Mouse (Mus musculus) kidney, adult 18-20 months (tissue): ENCODE measurements at regions not wholly inside any gene's neighbourhood (a gene's known extent, or its start where the extent isn't known, plus 50 kb on each side); places are given as distances from the start of the nearest gene placed in this dataset.

Experiments used
- DNase-seq: peaks from one replicate; pipeline ENCODE4 v3.0.0; 2021

GRCm38 (mm10) chr10:17288231-17288630 lies 434.8 kb upstream of the Cited2 start:
- no peak for DNase-seq

- DNase-seq = peak; percentile 37
Measured at GRCm38 (mm10) chr10:17292331-17292730, 430.7 kb upstream of the Cited2 start.

DNA sequence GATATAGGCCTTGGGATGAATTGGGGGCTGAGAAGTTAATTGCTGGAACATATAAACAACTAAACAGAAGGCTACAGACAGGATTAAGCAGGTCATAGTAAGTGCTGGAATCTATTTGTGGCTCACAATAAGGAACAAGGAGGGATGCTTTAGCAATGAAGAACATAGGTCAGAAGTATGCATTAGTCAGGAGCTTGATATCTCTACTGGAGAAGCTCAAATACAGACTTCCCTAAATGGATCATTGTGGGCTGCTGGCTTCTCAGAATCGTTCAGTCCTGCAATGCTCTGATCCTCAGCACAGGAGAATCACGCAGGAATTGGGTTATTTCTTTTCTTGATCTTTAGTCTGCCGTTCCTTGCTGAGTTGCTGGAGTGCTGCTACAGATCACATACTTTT lies 428.6 kb upstream of the Cited2 start:
- no peak for DNase-seq

GRCm38 (mm10) chr10:17295157-17295556 lies 427.9 kb upstream of the Cited2 start:
- DNase-seq = no peak

GRCm38 (mm10) chr10:17299600-17299999 lies 423.4 kb upstream of the Cited2 start:
- DNase-seq = peak; percentile 62

GRCm38 (mm10) chr10:17326724-17327123 lies 396.3 kb upstream of the Cited2 start:
- no peak for DNase-seq

GRCm38 (mm10) chr10:17330904-17331606 lies 392.0 kb upstream of the Cited2 start:
- DNase-seq = no peak

DNA sequence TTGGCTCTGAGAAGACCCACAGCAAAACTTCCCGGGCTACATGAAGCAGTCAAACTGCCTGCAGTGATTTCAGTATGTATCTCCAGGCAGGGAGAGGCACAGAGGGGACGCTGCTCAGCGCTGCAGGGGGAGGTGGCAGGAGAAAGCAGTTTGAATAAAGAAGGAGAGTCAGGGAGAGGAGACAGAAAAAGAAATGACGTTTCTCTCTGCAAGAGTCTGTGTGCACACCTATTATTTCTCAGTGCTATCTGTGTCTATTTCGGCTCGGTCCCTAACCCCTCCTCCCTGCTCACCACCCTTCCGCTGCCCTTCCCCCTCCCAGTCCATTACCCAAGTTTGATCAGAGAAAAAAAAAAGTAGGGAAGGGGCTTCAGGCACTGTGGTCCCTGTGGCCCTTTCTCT lies 391.4 kb upstream of the Cited2 start:
- no peak for DNase-seq

GRCm38 (mm10) chr10:17332025-17332767 lies 390.8 kb upstream of the Cited2 start:
- no peak for DNase-seq

DNA sequence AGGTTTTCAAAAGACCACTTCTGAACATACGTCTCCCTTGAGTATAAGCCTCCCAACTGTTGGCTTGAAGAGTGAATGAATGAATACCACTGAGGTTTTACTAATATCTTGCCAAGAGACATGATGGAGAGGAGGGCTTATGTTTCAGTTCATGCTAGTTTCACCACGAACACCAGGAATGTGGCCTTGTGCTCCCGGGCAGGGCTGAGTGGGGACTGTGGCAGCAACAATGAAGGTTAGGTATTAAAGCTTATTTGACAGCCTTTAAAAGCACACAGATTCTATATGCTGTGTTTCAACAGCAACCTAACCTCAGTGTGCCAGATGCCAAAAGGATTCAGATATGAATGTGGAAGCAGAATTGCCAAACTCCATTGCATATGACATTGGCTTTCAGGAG lies 390.0 kb upstream of the Cited2 start:
- no peak for DNase-seq

- no peak for DNase-seq
Measured at GRCm38 (mm10) chr10:17333676-17334075, 389.3 kb upstream of the Cited2 start.

DNA sequence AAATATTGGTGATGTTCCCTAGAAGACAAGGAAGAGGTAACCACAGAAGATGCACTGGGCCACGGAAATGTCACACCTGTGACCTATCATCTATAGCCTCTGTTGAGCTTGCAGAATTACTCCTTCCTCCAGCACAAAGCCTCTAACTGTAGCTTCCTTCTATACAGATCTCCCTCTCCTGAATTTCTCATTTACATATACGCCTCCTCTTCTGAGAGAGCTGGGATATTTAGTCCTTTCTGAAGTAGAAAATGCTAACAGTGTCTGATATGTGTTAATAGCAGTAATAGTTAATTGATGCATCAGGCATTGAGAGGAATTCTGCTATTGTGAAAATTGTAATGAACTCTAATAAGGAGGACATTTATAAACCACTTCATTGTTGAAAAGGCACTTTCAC lies 385.8 kb upstream of the Cited2 start:
- no peak for DNase-seq

GRCm38 (mm10) chr10:17343829-17344228 lies 379.2 kb upstream of the Cited2 start:
- DNase-seq = no peak

DNA sequence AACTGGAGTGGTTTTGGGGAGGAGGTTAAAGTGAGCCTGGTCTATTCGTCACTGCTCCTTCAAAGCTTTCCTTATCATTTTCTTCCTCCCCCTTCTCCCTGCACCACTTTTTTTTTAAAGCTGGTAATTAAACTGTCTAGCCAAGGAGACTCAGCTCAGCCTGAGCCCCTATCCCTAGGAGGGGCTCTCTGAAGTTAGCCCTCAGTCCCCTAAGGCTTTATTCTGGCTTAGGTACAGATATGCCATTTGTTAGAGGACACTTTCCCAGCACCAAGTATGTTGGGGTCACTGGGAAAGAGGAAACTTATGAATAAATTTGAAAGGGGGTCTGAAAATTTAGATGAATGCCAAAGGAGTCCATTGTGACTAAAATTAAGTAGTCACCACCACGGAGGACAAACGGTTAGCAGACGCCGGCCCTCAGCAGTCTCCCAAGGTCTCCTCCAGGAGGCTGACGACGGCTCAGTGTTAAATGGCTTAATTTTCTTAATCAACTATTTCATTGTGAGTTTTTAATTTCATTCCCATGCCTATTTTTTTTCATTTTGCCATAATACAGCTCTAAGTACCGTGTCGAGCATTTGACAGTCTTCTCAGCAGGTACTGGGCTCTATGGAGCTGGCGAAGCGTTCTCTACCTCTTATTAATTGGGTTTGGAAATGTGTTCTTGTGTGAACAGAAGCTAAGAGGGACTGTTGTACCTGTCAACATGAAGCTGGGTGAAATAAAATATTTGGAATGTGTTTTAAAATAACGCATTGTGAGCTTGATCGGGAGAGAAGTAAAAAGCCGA lies 370.6 kb upstream of the Cited2 start:
- no peak for DNase-seq

GRCm38 (mm10) chr10:17355476-17355875 lies 367.5 kb upstream of the Cited2 start:
- no peak for DNase-seq

GRCm38 (mm10) chr10:17356041-17356440 lies 367.0 kb upstream of the Cited2 start:
- DNase-seq = no peak

DNA sequence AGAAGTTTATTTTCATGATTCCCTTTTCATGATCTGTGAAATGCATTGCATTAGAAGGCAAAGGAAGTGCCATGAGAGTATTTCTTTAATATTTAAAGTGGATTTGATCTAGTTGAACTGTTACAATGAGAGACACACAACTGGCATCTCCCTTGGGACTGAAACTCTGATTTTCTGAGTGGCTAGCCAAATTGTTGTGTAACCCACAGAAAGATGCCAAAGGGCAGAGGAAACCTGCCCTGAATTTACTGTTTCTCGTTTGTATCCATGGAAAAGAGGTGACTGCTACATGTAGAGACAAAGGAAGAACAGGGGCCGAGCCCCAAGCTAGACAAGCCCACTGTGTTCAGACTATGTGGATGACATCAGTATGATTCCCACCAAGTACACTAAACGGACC lies 360.4 kb upstream of the Cited2 start:
- peak; percentile 28 for DNase-seq

- no peak for DNase-seq
Measured at GRCm38 (mm10) chr10:17366042-17366740, 356.8 kb upstream of the Cited2 start.

DNA sequence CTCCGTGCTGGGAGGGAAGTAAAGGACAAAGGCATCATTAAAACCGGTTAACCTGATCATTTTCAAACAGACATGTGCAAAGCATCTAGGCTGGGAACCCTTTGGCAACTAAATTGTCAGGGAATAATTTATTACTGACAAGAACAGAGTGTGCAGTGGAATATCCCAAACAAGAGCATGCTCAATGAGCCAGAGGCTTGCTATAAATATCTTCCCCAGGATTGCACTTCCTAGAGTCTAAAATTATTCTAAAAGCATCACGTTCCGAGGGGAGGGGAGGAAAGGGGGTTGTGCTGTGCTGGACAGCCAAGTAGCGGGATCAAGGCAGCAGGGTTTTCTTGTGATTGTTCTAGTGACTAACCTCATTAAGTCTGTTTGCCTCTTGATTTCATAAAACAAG lies 356.0 kb upstream of the Cited2 start:
- peak; percentile 24 for DNase-seq

DNA sequence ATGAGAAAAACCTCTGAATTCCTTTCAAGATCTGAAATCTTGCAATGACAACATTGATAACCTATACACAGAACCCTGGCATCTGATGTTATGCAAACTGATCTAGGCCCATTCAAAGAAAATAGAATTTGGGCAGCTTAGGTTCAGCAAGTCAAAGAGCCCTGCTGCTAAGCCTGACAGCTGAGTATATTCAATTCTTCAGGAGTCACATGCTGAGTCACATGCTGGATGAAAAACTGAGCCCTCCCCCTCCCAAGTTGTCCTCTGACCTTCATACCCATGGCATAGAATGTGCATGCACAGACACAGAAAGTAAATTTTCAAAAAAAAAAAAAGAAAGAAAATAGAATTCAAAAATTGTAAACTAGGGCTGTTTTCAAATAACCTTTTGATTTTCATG lies 355.6 kb upstream of the Cited2 start:
- DNase-seq = no peak

GRCm38 (mm10) chr10:17368636-17369035 lies 354.4 kb upstream of the Cited2 start:
- DNase-seq = no peak

DNA sequence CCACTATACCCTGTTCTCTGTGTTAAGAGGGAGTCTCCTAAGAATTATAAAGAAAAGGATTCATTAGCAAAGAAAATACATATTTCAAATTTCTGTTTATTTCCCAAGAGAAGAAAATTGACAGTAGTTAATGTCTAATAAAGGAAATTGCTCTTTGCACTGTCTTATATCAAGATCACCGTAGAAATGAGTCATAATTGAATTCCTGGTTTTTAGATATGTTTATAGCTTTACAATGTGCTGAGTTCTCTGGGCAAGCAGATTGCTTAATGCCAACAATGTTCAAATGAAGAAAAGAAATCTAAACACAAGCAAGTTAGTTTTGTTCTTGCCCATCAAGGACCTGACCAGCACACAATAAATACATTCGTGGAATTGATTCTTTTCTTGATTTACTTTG lies 350.1 kb upstream of the Cited2 start:
- DNase-seq = no peak

GRCm38 (mm10) chr10:17374047-17374446 lies 349.0 kb upstream of the Cited2 start:
- DNase-seq = no peak
